Mouse (Mus musculus): ENCODE results near the gene Arpc1b. TPM values are rescaled to one million over a fixed set of nuclear protein-coding genes. Genes with fewer than 3 reads are reported as not detected.

The Arpc1b gene
- polyA plus RNA-seq, 1 experiment from 2014 or later: 55.5 TPM

GRCm38 (mm10) chr5:145147748-145148147 lies 33.7 kb downstream of the Arpc1b start:
- Histone ChIP-seq H3K27ac (replicated peaks; ENCODE audit: low read depth, low read length) (no peak overlapping the region), H3K27me3 (ENCODE audit: control insufficient read depth, insufficient read depth, low read length) (no peaks in the 10 kb centered on the region), H3K36me3 (replicated peaks; ENCODE audit: control insufficient read depth, insufficient read depth, low read depth, low read length) (peaks cover 10% of the 10 kb centered on the region), H3K4me1 (ENCODE audit: control insufficient read depth, insufficient read depth, low read length) (no peaks in the 10 kb centered on the region), H3K9me3 (replicated peaks; ENCODE audit: control insufficient read depth, low read length) (no peaks in the 10 kb centered on the region), H3K4me3 (ENCODE audit: low read depth, low read length) (no peak overlapping the region), H3K9ac (replicated peaks; ENCODE audit: low read length) (no peak overlapping the region), H3K4me2 (ENCODE audit: low read depth, low read length) (no peak overlapping the region)
- no peak for DNase-seq (ENCODE audit: low spot score)
- 93% methylated on average over 5 of the region's 5 CpGs for WGBS
- ATAC-seq (replicated peaks; ENCODE audit: insufficient number of reproducible peaks, low FRiP score, low TSS enrichment, low read depth): no peak

GRCm38 (mm10) chr5:145149294-145149693 lies 35.3 kb downstream of the Arpc1b start:
- Histone ChIP-seq H3K9me3 (replicated peaks; ENCODE audit: control insufficient read depth, low read length) (no peaks in the 10 kb centered on the region), H3K27me3 (ENCODE audit: control insufficient read depth, insufficient read depth, low read length) (no peaks in the 10 kb centered on the region), H3K36me3 (replicated peaks; ENCODE audit: control insufficient read depth, insufficient read depth, low read depth, low read length) (peaks cover 10% of the 10 kb centered on the region), H3K27ac (replicated peaks; ENCODE audit: low read depth, low read length) (no peak overlapping the region), H3K4me2 (ENCODE audit: low read depth, low read length) (no peak overlapping the region), H3K4me1 (ENCODE audit: control insufficient read depth, insufficient read depth, low read length) (no peaks in the 10 kb centered on the region), H3K9ac (replicated peaks; ENCODE audit: low read length) (no peak overlapping the region), H3K4me3 (ENCODE audit: low read depth, low read length) (no peak overlapping the region)
- DNase-seq (ENCODE audit: low spot score) (no peak), ATAC-seq (replicated peaks; ENCODE audit: insufficient number of reproducible peaks, low FRiP score, low TSS enrichment, low read depth) (no peak)
- 88% methylated on average over 6 of the region's 6 CpGs for WGBS

GRCm38 (mm10) chr5:145152690-145153089 lies 38.7 kb downstream of the Arpc1b start:
- DNase-seq (ENCODE audit: low spot score): no peak
- Histone ChIP-seq H3K4me3 (ENCODE audit: low read depth, low read length) (no peak overlapping the region), H3K9ac (replicated peaks; ENCODE audit: low read length) (no peak overlapping the region), H3K9me3 (replicated peaks; ENCODE audit: control insufficient read depth, low read length) (no peaks in the 10 kb centered on the region), H3K27ac (replicated peaks; ENCODE audit: low read depth, low read length) (no peak overlapping the region), H3K36me3 (replicated peaks; ENCODE audit: control insufficient read depth, insufficient read depth, low read depth, low read length) (peaks cover 10% of the 10 kb centered on the region), H3K27me3 (ENCODE audit: control insufficient read depth, insufficient read depth, low read length) (no peaks in the 10 kb centered on the region), H3K4me1 (ENCODE audit: control insufficient read depth, insufficient read depth, low read length) (no peaks in the 10 kb centered on the region), H3K4me2 (ENCODE audit: low read depth, low read length) (no peak overlapping the region)
- 93% methylated on average over 5 of the region's 5 CpGs for WGBS
- ATAC-seq (replicated peaks; ENCODE audit: insufficient number of reproducible peaks, low FRiP score, low TSS enrichment, low read depth): no peak

GRCm38 (mm10) chr5:145161361-145161760 lies 47.3 kb downstream of the Arpc1b start:
- H3K36me3 ChIP-seq (replicated peaks; ENCODE audit: control insufficient read depth, insufficient read depth, low read depth, low read length): peaks cover 4% of the 10 kb centered on the region; the same call in 1 of the 2 replicates
- no peak for DNase-seq (ENCODE audit: low spot score)
- H3K9ac ChIP-seq (replicated peaks; ENCODE audit: low read length): no peak overlapping the region
- H3K4me1 ChIP-seq (ENCODE audit: control insufficient read depth, insufficient read depth, low read length): no peaks in the 10 kb centered on the region
- H3K9me3 ChIP-seq (replicated peaks; ENCODE audit: control insufficient read depth, low read length): no peaks in the 10 kb centered on the region
- H3K4me3 ChIP-seq (ENCODE audit: low read depth, low read length): no peak overlapping the region
- ATAC-seq (replicated peaks; ENCODE audit: insufficient number of reproducible peaks, low FRiP score, low TSS enrichment, low read depth): no peak
- no peaks in the 10 kb centered on the region for H3K27me3 ChIP-seq (ENCODE audit: control insufficient read depth, insufficient read depth, low read length)
- WGBS: 94% methylated on average over 14 of the region's 14 CpGs
- H3K4me2 ChIP-seq (ENCODE audit: low read depth, low read length): no peak overlapping the region
- no peak overlapping the region for H3K27ac ChIP-seq (replicated peaks; ENCODE audit: low read depth, low read length)

GRCm38 (mm10) chr5:145164710-145165109 lies 50.7 kb downstream of the Arpc1b start:
- H3K27ac ChIP-seq (replicated peaks; ENCODE audit: low read depth, low read length): no peak overlapping the region
- H3K4me3 ChIP-seq (ENCODE audit: low read depth, low read length): no peak overlapping the region
- no peak for DNase-seq (ENCODE audit: low spot score)
- no peak overlapping the region for H3K4me2 ChIP-seq (ENCODE audit: low read depth, low read length)
- no peak overlapping the region for H3K9ac ChIP-seq (replicated peaks; ENCODE audit: low read length)
- H3K9me3 ChIP-seq (replicated peaks; ENCODE audit: control insufficient read depth, low read length): no peaks in the 10 kb centered on the region
- no peaks in the 10 kb centered on the region for H3K4me1 ChIP-seq (ENCODE audit: control insufficient read depth, insufficient read depth, low read length)
- no peaks in the 10 kb centered on the region for H3K27me3 ChIP-seq (ENCODE audit: control insufficient read depth, insufficient read depth, low read length)
- H3K36me3 ChIP-seq (replicated peaks; ENCODE audit: control insufficient read depth, insufficient read depth, low read depth, low read length): no peaks in the 10 kb centered on the region; the same call in 1 of the 2 replicates
- 77% methylated on average over 3 of the region's 3 CpGs for WGBS
- ATAC-seq (replicated peaks; ENCODE audit: insufficient number of reproducible peaks, low FRiP score, low TSS enrichment, low read depth): no peak

- Histone ChIP-seq H3K9ac (replicated peaks; ENCODE audit: low read length) (no peak overlapping the region), H3K9me3 (replicated peaks; ENCODE audit: control insufficient read depth, low read length) (no peaks in the 10 kb centered on the region), H3K27me3 (ENCODE audit: control insufficient read depth, insufficient read depth, low read length) (no peaks in the 10 kb centered on the region), H3K4me3 (ENCODE audit: low read depth, low read length) (no peak overlapping the region), H3K4me1 (ENCODE audit: control insufficient read depth, insufficient read depth, low read length) (no peaks in the 10 kb centered on the region), H3K27ac (replicated peaks; ENCODE audit: low read depth, low read length) (no peak overlapping the region), H3K36me3 (replicated peaks; ENCODE audit: control insufficient read depth, insufficient read depth, low read depth, low read length) (no peaks in the 10 kb centered on the region; the same call in 1 of the 2 replicates), H3K4me2 (ENCODE audit: low read depth, low read length) (no peak overlapping the region)
- 83% methylated on average over 15 of the region's 15 CpGs for WGBS
- no peak for ATAC-seq (replicated peaks; ENCODE audit: insufficient number of reproducible peaks, low FRiP score, low TSS enrichment, low read depth)
- DNase-seq (ENCODE audit: low spot score): no peak
Measured at GRCm38 (mm10) chr5:145165184-145165583, 51.2 kb downstream of the Arpc1b start.

- Histone ChIP-seq H3K9ac (replicated peaks; ENCODE audit: low read length) (peak within 1 kb of the TSS; percentile 97), H3K4me2 (ENCODE audit: low read depth, low read length) (peak within 1 kb of the TSS; percentile 69), H3K4me1 (ENCODE audit: control insufficient read depth, insufficient read depth, low read length) (no peaks in the 10 kb centered on the region), H3K27me3 (ENCODE audit: control insufficient read depth, insufficient read depth, low read length) (no peaks in the 10 kb centered on the region), H3K9me3 (replicated peaks; ENCODE audit: control insufficient read depth, low read length) (no peaks in the 10 kb centered on the region), H3K36me3 (replicated peaks; ENCODE audit: control insufficient read depth, insufficient read depth, low read depth, low read length) (no peaks in the 10 kb centered on the region; the same call in 1 of the 2 replicates), H3K27ac (replicated peaks; ENCODE audit: low read depth, low read length) (peak within 1 kb of the TSS; percentile 71), H3K4me3 (ENCODE audit: low read depth, low read length) (peak within 1 kb of the TSS; percentile 95)
- peak; percentile 100 for DNase-seq (ENCODE audit: low spot score)
- under 1% methylated on average over 49 of the region's 51 CpGs for WGBS
- ATAC-seq (replicated peaks; ENCODE audit: insufficient number of reproducible peaks, low FRiP score, low TSS enrichment, low read depth): peak; percentile 96
Measured at GRCm38 (mm10) chr5:145166536-145167305, 52.7 kb downstream of the Arpc1b start, which contains the start of the genes Ptcd1 and Cpsf4. Gene Ptcd1, minus strand, starts transcription at chr5:145167108. Gene Cpsf4, plus strand, starts transcription at chr5:145167213.

- Histone ChIP-seq H3K27ac (replicated peaks; ENCODE audit: low read depth, low read length) (peak overlapping the region; percentile 52; the same call in 1 of the 2 replicates), H3K4me2 (ENCODE audit: low read depth, low read length) (peak overlapping the region; percentile 44), H3K4me1 (ENCODE audit: control insufficient read depth, insufficient read depth, low read length) (no peaks in the 10 kb centered on the region), H3K9ac (replicated peaks; ENCODE audit: low read length) (peak overlapping the region; percentile 97), H3K36me3 (replicated peaks; ENCODE audit: control insufficient read depth, insufficient read depth, low read depth, low read length) (no peaks in the 10 kb centered on the region; the same call in 1 of the 2 replicates), H3K9me3 (replicated peaks; ENCODE audit: control insufficient read depth, low read length) (no peaks in the 10 kb centered on the region), H3K27me3 (ENCODE audit: control insufficient read depth, insufficient read depth, low read length) (no peaks in the 10 kb centered on the region), H3K4me3 (ENCODE audit: low read depth, low read length) (peak overlapping the region; percentile 95)
- ATAC-seq (replicated peaks; ENCODE audit: insufficient number of reproducible peaks, low FRiP score, low TSS enrichment, low read depth) (peak; percentile 64; the same call in 1 of the 2 replicates), DNase-seq (ENCODE audit: low spot score) (no peak)
- 0% methylated on average over 28 of the region's 28 CpGs for WGBS
Measured at GRCm38 (mm10) chr5:145167306-145167661, 53.3 kb downstream of the Arpc1b start.
